Mouse (Mus musculus) liver, embryonic 18 days (tissue): ENCODE data around the gene Amelx. TPM values are rescaled to one million over a fixed set of nuclear protein-coding genes. Genes with fewer than 3 reads are reported as not detected.

Experiments used
- polyA plus RNA-seq: library from polyadenylated mRNA; depleted of rRNA; stranded (reverse); fragments of >200 nt; gene quantifications from 2 replicates; pipeline ENCODE4 v1.2.3, GENCODE M21; 2012; rRNA removed

The Amelx gene
- not detected in 2 replicates for polyA plus RNA-seq

GRCm38 (mm10) chrX:169187100-169187499 is at the start of gene Amelx:
TSS of gene Amelx (minus strand) at chrX:169187200.

Other genes starting within 250 kb of the Amelx start
- 6.1 and 6.6 TPM in 2 replicates for gene Hccs, start 133.2 kb upstream of the Amelx start, polyA plus RNA-seq